Mouse (Mus musculus) liver, embryonic 14.5 days (tissue): Measurements from ENCODE around the gene Plxnd1. TPM values are rescaled to one million over a fixed set of nuclear protein-coding genes. Genes with fewer than 3 reads are reported as not detected.

Source experiments
- ATAC-seq: fragments of 200-750 bp; cut with Nextera tagmentation; 2 replicates; pipeline ENCODE4 v1.8.0; 2017; ENCODE audit warnings: moderate number of reproducible peaks, mild to moderate bottlenecking, moderate library complexity; ENCODE audit not compliant: insufficient read depth
- DNase-seq, 3 experiments: peaks; one replicate each; pipeline ENCODE4 v3.0.0-alpha.2; 2012 to 2013; ENCODE audit warnings: low read depth in 3 of 3, low spot score in 3 of 3
- H3K27ac ChIP-seq: fragments of 300-500 bp; sonication (generic); 2 replicates; pipeline ENCODE4 v1.5.1; 2014; ENCODE audit warnings: moderate library complexity, mild to moderate bottlenecking, control low read depth, inconsistent platforms
- H3K27me3 ChIP-seq: fragments of 300-500 bp; sonication (generic); 2 replicates; pipeline ENCODE4 v1.6.1; 2014; ENCODE audit warnings: mild to moderate bottlenecking, low read length, moderate library complexity; ENCODE audit not compliant: control insufficient read depth, insufficient read depth
- H3K36me3 ChIP-seq: fragments of 300-500 bp; sonication (generic); replicated peaks from 2 replicates; pipeline ENCODE4 v1.6.1; 2014; ENCODE audit warnings: low read depth; ENCODE audit not compliant: control insufficient read depth, insufficient read depth
- H3K4me1 ChIP-seq, 2 experiments: fragments of 200-500 bp in 1 of 2; fragments of 300-500 bp in 1 of 2; sonication (generic) in 1 of 2; replicated peaks; 2 replicates each; pipeline ENCODE4 v1.6.1; 2012 to 2014; ENCODE audit warnings: antibody characterized with exemption in 1 of 2, inconsistent platforms in 1 of 2, low read length in 1 of 2; ENCODE audit not compliant: control insufficient read depth in 2 of 2, insufficient read depth in 2 of 2
- H3K4me2 ChIP-seq: fragments of 300-500 bp; sonication (generic); 2 replicates; pipeline ENCODE4 v1.6.1; 2014; ENCODE audit warnings: low read depth, mild to moderate bottlenecking, control low read depth, moderate library complexity
- H3K4me3 ChIP-seq, 2 experiments: fragments of 200-500 bp in 1 of 2; fragments of 300-500 bp in 1 of 2; sonication (generic) in 1 of 2; 2 replicates each; pipeline ENCODE4 v1.5.1; 2012 to 2014; ENCODE audit warnings: low read depth in 2 of 2, low read length in 2 of 2, mild to moderate bottlenecking in 2 of 2, control low read depth in 1 of 2, inconsistent platforms in 1 of 2, moderate library complexity in 1 of 2; ENCODE audit not compliant: insufficient read depth in 1 of 2
- H3K9ac ChIP-seq: fragments of 300-500 bp; sonication (generic); replicated peaks from 2 replicates; pipeline ENCODE4 v1.6.1; 2014; ENCODE audit warnings: mild to moderate bottlenecking, control low read depth, moderate library complexity
- H3K9me3 ChIP-seq: fragments of 300-500 bp; sonication (generic); 2 replicates; pipeline ENCODE4 v1.6.1; 2016; ENCODE audit warnings: low read length, mixed read lengths; ENCODE audit not compliant: control insufficient read depth
- CTCF ChIP-seq: IDR thresholded peaks from 2 replicates; pipeline ENCODE4 v1.5.1; 2016; ENCODE audit warnings: antibody characterized with exemption, low read depth, control low read depth
- EP300 ChIP-seq: IDR thresholded peaks from 2 replicates; pipeline ENCODE4 v1.6.1; 2016; ENCODE audit warnings: antibody characterized with exemption, low read depth
- WGBS: fragments of 180-500 bp; shearing (Covaris S2); extraction: QIAGEN DNeasy Blood & Tissue Kit; methylation state at CpG from one replicate; pipeline ENCODE4 v1.1.7; 2014; ENCODE audit not compliant: insufficient replicate concordance; 5-methylcytosine and 5-hydroxymethylcytosine counted together
- polyA plus RNA-seq, 2 experiments: library from polyadenylated mRNA; depleted of rRNA in 1 of 2; stranded (reverse) in 1 of 2; unstranded in 1 of 2; fragments of >200 nt; fragmentation: Nextera tagmentation in 1 of 2; extraction: Ambion mirVana in 1 of 2; gene quantifications; 2 replicates each; pipeline versions ENCODE4 v1.2.1 to v1.2.3; 2012 to 2014

Plxnd1 gene
- polyA plus RNA-seq, 2 experiments: 6.4 to 13.0 TPM

- WGBS: 87% methylated on average over 19 of the region's 19 CpGs
- H3K27ac ChIP-seq: no peak overlapping the region
These were observed 34.5 kb downstream of the Plxnd1 start for GRCm38 (mm10) chr6:115960322-115960721.

GRCm38 (mm10) chr6:115959151-115959691, 35.6 kb downstream of the Plxnd1 start:
- Histone ChIP-seq H3K4me2 (no peak overlapping the region), H3K27me3 (no peaks in the 10 kb centered on the region), H3K4me1 (0 out of 4 replicates have a peak, but pooled peaks cover 0 to 4% of the 10 kb centered on the region in 2 experiments), H3K36me3 (no peaks in the 10 kb centered on the region), H3K9ac (no peak overlapping the region), H3K9me3 (no peaks in the 10 kb centered on the region), H3K27ac (no peak overlapping the region), H3K4me3 (no peak overlapping the region)
- DNase-seq (no peak), ATAC-seq (no peak)
- 72% methylated on average over 7 of the region's 7 CpGs for WGBS
- TF ChIP-seq EP300 (no peak), CTCF (no peak)

More at GRCm38 (mm10) chr6:115960322-115960721, 34.5 kb downstream of the Plxnd1 start:
- DNase-seq (no peak), ATAC-seq (no peak)
- Histone ChIP-seq H3K4me1 (0 out of 4 replicates have a peak, but pooled peaks cover 0 to 4% of the 10 kb centered on the region in 2 experiments), H3K9ac (no peak overlapping the region), H3K36me3 (no peaks in the 10 kb centered on the region), H3K4me2 (no peak overlapping the region), H3K4me3 (no peak overlapping the region), H3K27me3 (no peaks in the 10 kb centered on the region), H3K9me3 (no peaks in the 10 kb centered on the region)
- TF ChIP-seq CTCF (no peak), EP300 (no peak)

GRCm38 (mm10) chr6:115958445-115958844, 36.4 kb downstream of the Plxnd1 start:
- Histone ChIP-seq H3K9ac (no peak overlapping the region), H3K4me3 (no peak overlapping the region), H3K27ac (no peak overlapping the region), H3K9me3 (no peaks in the 10 kb centered on the region), H3K4me1 (0 out of 4 replicates have a peak, but pooled peaks cover 0 to 4% of the 10 kb centered on the region in 2 experiments), H3K27me3 (no peaks in the 10 kb centered on the region), H3K36me3 (no peaks in the 10 kb centered on the region), H3K4me2 (no peak overlapping the region)
- TF ChIP-seq CTCF: no peak
- no peak for TF ChIP-seq EP300
- WGBS: 71% methylated on average over 9 of the region's 9 CpGs
- no peak for ATAC-seq
- DNase-seq: no peak

DNA sequence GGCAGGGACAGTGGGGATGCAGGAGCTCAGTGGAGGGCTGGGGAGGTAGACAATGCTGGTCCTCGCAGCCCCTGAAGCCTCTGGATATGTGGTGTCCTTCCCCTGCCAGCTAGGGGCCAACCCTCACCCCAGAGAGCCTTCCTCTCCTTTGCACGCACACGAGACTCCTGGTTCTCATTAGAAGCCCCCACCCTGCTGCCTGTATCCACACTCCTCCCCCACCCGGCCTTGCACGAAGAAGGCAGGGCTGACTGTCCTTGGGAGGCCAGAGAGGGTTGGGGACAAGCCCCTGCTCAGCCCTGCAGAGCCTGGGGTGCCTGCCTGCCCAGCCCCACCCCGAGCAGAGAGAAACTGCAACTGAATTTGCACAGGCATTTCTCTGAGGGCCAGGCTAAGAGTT, 37.1 kb downstream of the Plxnd1 start:
- H3K4me3 ChIP-seq: no peak overlapping the region
- WGBS: 53% methylated on average over 6 of the region's 6 CpGs
- no peak for DNase-seq
- H3K27ac ChIP-seq: no peak overlapping the region
- H3K36me3 ChIP-seq: no peaks in the 10 kb centered on the region
- 0 out of 4 replicates have a peak, but pooled peaks cover 0 to 4% of the 10 kb centered on the region in 2 experiments for H3K4me1 ChIP-seq
- H3K4me2 ChIP-seq: no peak overlapping the region
- H3K9me3 ChIP-seq: no peaks in the 10 kb centered on the region
- TF ChIP-seq EP300: no peak
- TF ChIP-seq CTCF: no peak
- no peaks in the 10 kb centered on the region for H3K27me3 ChIP-seq
- ATAC-seq: no peak
- H3K9ac ChIP-seq: no peak overlapping the region

- no peak overlapping the region for H3K4me3 ChIP-seq
- H3K4me1 ChIP-seq: 0 out of 4 replicates have a peak, but pooled peaks cover 0 to 4% of the 10 kb centered on the region in 2 experiments
- ATAC-seq (0 out of 2 replicates have a peak, but pooled peaks have one; percentile 9), DNase-seq (no peak)
- no peak overlapping the region for H3K27ac ChIP-seq
- H3K27me3 ChIP-seq: no peaks in the 10 kb centered on the region
- no peaks in the 10 kb centered on the region for H3K9me3 ChIP-seq
- no peaks in the 10 kb centered on the region for H3K36me3 ChIP-seq
- WGBS: 68% methylated on average over 16 of the region's 16 CpGs
- TF ChIP-seq EP300 (no peak), CTCF (no peak)
- H3K4me2 ChIP-seq: no peak overlapping the region
- no peak overlapping the region for H3K9ac ChIP-seq
These were observed 37.7 kb downstream of the Plxnd1 start for GRCm38 (mm10) chr6:115956922-115957601.
